Mouse (Mus musculus) megakaryocyte progenitor cell, adult 5-6 weeks (primary cell): ENCODE measurements around the gene Utp4. TPM values are rescaled to one million over a fixed set of nuclear protein-coding genes. Genes with fewer than 3 reads are reported as not detected.
"Not testable (repeated sequence)": the region's sequence is repeated elsewhere in the genome, so short reads cannot be mapped to it uniquely, and the experiment has no call there.

ENCODE experiments used
- ATAC-seq: replicated peaks from 2 replicates; pipeline ENCODE4 v1.8.0; 2016; ENCODE audit warnings: mild to moderate bottlenecking, moderate TSS enrichment, inconsistent platforms; ENCODE audit not compliant: poor library complexity
- total RNA-seq, 2 experiments: library from RNA; stranded (forward) in 1 of 2; stranded (reverse) in 1 of 2; fragments of 157-497, 149-512 nt in 1 of 2; fragments of 200-1000 nt in 1 of 2; gene quantifications; 2 replicates each; pipeline versions ENCODE4 v1.2.3 to v1.2.4; 2015 to 2017

The Utp4 gene
- 66.8 and 76.6 TPM in 2 replicates for total RNA-seq (2015)
- 47.4 and 53.2 TPM in 2 replicates for total RNA-seq (2017)

GRCm38 (mm10) chr8:106893481-106894156 is at the start of gene Utp4:
Utp4 (plus strand) TSS chr8:106893636.
- peak; percentile 87 for ATAC-seq

- no peak for ATAC-seq
These were observed 43.4 kb upstream of the Utp4 start for GRCm38 (mm10) chr8:106850034-106850433.

DNA sequence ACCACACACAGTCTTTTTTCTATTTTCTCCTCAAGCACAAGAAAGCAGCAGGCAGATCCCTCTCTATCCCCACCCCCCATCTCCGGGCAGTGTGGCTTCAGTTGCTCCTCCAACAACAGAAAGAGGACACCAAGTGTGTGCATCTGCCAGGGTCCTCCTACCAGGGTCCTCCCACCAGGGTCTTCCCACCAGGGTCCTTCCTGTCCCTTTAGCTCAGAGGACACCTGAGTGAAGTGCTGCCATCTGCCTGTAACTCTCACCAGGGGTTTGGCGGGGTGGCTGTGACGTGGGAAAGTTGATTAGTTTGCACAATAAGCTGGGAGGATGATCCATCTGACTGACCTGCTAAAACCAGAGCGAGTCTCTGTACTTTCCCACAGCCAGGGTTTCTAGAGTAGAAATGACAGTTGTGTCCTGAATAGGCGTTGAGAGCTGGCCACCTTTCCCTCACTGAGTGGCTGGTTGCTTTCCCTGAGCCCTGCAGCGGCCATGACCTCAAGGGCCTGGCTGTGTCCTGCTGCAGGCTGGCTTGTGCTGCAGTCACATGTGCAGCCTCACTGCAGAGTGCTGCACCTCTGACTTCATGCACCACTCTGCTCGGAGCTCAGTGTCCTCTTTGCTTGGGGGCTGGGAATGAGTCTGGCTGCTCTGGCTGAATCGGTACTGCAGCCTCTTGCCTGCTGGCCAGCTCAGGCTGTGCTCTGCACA is 38.7 kb upstream of the Utp4 start:
- ATAC-seq = peak; percentile 14; the same call in 1 of the 2 replicates

GRCm38 (mm10) chr8:106855242-106855562 is 38.2 kb upstream of the Utp4 start:
- ATAC-seq = peak; percentile 63

DNA sequence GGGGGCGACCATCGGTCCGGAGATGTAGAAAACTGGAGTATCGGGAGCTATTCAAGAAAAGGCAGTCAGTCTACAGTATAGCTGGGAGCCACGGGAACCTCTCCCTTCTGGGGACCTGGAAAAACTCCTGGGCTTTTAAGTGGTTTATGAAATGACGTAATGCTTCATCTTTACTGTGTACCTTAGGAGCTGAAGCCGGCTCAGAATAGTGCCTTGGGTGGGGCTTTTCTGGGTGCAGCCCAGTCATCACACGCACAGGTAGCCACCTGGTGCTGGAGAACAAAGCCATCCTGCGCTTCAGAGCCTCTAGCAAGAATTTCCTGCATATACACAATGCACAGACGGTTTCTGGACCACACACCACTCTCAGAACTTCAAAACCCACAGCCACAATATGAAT is 30.6 kb upstream of the Utp4 start:
- ATAC-seq = no peak

- no peak for ATAC-seq
These were observed 28.1 kb upstream of the Utp4 start for GRCm38 (mm10) chr8:106865354-106865753.

- ATAC-seq = no peak
These were observed 23.4 kb upstream of the Utp4 start, which contains the start of gene Has3 for GRCm38 (mm10) chr8:106870051-106870450. Has3 (plus strand) TSS chr8:106870242.

- peak; percentile 59 for ATAC-seq
These were observed 22.7 kb upstream of the Utp4 start for GRCm38 (mm10) chr8:106870537-106871327.

DNA sequence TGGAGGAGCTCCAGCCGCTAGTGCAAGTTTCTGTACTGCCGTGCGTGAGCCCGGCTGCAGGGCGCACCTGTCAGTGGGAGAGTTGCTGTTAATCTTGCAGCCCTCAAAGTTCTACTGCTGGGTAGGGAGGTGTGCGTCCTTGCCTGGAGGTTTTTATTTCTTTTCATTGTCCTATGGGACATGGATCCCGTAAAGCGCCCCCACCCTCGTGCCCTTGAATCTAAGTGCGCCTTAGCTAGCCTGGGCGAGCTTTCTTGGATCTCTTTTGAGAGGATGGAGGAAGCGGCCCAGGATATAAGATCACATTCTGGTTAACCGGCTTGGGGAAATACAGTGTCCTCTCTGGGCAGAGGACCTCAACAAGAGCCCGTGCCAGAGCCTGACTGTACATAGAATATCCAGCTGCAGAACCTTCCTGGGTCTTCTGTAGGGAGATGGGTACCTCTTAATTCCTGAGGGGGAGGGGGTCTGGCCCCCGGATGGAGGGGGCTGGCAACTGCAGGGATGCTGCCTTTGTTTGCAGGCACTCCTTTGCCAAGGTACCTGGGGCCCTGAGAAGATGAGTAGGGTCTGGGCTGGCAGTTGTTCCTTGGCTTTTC is 22.0 kb upstream of the Utp4 start:
- ATAC-seq = 0 out of 2 replicates have a peak, but pooled peaks have one; percentile 12

DNA sequence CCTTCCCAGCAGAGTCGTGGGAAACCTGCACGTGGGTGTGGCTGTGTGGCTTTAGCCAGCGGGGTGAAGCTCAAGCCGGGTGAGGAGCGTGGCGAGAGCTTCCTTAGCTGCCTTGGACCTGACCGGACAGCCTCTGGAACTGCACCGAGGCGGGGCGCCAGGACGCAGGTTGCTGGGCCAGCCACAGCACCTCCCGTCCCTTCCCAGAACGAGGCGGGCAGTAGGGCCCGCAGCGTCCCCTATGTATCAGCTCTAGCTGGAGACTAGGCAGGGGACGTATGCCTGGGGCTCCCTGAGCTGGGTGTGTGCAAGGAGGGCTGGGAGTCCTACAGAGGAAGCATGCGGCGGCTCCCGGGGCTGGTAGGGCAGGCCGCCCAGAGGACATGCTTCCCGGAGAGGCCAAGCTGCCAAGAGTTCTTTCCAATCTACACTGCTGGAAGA is 21.5 kb upstream of the Utp4 start:
- ATAC-seq = peak; percentile 53

DNA sequence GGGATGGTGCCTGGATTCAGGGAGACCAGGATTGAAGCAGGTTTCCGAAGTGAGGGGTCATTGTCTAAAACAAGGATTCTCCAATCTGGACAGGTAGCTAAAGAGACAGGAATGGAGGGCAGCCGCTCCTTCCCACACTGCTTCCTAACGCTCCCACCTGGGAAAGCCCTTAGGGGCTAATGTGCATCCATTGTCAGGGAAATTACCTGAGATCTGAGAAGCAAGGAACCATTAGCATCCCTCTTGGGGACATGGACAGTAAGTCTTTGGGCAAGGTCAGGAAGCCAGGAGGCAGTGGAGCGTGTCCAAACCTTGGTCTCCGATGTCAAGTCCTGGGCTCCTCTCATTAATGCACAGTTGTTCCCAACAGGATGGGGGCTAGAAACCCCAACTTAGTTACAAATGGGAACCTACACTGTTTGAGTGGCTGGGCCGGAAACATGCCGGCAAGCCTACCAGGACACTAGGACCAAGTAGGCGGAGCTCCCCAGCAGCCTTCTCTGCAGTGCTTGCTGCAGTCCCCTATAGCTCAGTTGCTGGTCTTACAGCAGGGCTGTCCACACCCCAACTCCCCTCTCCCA is 20.9 kb upstream of the Utp4 start:
- ATAC-seq = no peak

GRCm38 (mm10) chr8:106880121-106880707 is 13.2 kb upstream of the Utp4 start:
- no peak for ATAC-seq

GRCm38 (mm10) chr8:106884094-106884493 is 9.3 kb upstream of the Utp4 start:
- ATAC-seq = not testable (repeated sequence)

GRCm38 (mm10) chr8:106884826-106885400 is 8.5 kb upstream of the Utp4 start:
- not testable (repeated sequence) for ATAC-seq

- peak; percentile 88 for ATAC-seq
These were observed 5.9 kb upstream of the Utp4 start for GRCm38 (mm10) chr8:106887336-106888189.

DNA sequence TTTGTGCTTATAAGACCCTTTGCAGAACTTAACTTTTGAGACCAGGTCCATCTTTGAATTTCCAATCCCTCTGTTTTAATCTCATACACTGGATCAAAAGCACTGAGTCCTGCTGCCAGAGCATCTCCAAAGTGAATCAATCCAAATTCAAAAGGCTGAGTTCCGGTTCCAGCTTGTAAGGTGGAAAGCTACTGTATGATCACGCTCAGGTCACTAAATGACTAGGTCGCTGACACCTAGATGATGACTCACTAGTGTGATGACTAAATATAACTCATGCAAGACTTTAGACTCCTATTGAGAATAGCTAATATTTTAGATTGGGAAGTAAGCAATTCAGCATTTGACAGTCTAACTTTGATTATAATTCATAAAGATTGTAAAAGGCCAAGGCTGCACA is 4.6 kb upstream of the Utp4 start:
- ATAC-seq = no peak

DNA sequence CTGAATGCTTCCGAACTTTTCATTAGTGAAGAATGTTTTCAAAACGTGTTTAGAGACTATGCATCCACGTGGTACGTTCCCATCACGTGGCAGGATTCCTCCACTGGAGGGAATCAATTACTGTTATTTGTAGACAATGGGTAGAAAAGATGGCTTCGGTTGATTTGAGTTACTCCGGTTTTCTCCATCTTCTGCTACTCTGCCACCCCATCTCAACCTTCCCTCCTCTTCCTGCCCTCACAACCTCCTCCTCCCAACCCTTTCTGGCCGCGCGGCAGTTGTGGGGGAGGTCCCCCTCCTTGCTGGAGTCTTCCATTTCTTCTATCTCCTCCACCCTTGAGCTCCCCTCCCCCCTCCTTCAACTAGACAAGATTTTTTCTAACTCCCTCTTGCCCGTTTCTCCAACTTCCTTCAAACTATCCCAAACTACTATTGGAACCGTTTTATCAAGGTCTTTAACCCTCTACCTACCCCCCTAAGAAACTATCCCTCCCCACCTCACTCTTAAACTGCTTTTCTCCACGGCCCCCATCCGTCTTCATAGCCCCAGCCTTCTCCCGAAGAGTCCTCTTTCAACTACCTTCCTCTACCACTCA is 1.1 kb upstream of the Utp4 start:
- peak; percentile 59 for ATAC-seq

DNA sequence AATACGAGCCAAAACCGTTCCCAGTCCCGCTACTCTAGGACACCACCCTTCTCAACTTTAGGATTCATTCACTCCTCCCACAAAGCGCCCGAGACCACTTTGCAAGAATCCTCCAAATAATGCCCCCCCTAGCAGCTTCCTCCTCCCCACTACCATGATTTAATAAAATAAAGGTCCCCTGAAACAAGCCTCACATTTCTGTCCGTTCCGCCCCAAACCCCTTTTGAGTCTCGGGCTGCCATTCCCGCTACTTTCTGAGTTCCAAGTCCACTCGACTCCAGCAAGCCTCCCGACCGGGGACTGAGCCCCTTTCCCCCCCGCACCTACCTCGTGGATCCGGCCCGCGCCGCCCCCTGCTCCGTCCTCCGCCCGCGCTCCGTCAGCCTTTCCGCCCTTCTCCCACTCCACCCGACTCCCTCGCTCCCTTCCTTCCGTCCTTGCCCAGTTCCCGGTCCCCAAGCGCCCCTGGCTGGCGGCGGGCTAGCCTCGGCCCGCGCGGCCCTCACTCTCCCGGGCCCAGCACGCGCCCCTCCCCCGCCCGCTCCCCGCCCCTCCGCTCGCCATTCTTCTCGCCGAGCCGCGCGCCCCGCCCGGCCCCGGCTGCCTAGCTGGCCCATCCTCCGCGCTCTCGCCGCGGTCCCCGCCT is 507 bp upstream of the Utp4 start:
- ATAC-seq = peak; percentile 49
